Mouse (Mus musculus) CH12.LX (cell line): ENCODE data around the gene Pofut2.

ENCODE experiments used
- IRF4 ChIP-seq: IDR thresholded peaks from 2 replicates; pipeline ENCODE4 v1.6.1; 2014; ENCODE audit warnings: low read depth, mild to moderate bottlenecking, inconsistent platforms, low read length, improper control_type of control experiment
- USF1 ChIP-seq: IDR thresholded peaks from 2 replicates; pipeline ENCODE4 v1.6.1; 2014; ENCODE audit warnings: low read depth, mild to moderate bottlenecking, inconsistent platforms, low read length, improper control_type of control experiment

- TF ChIP-seq USF1 (no peak), IRF4 (no peak)
These were observed 31.8 kb downstream of the Pofut2 start for GRCm38 (mm10) chr10:77290624-77291366.
